Mouse (Mus musculus) hindlimb bud, embryonic 11.5 days (tissue): Measurements from ENCODE around the gene Olfm2.

Source experiments
- DNase-seq: peaks from one replicate; pipeline ENCODE4 v3.0.0-alpha.2; 2012; ENCODE audit warnings: low read depth, low spot score; ENCODE audit errors: extremely low spot score

Olfm2 gene

GRCm38 (mm10) chr9:20746017-20746660 lies at the start of gene Olfm2:
Gene Olfm2, minus strand, starts transcription at chr9:20746349.
- DNase-seq: no peak

GRCm38 (mm10) chr9:20794108-20794806 lies 48.1 kb upstream of the Olfm2 start:
- DNase-seq: no peak

GRCm38 (mm10) chr9:20790345-20790744 lies 44.2 kb upstream of the Olfm2 start:
- no peak for DNase-seq

GRCm38 (mm10) chr9:20789651-20790050 lies 43.5 kb upstream of the Olfm2 start:
- DNase-seq: no peak

- DNase-seq: no peak
Measured at GRCm38 (mm10) chr9:20787992-20788391, 41.8 kb upstream of the Olfm2 start.

GRCm38 (mm10) chr9:20785055-20785454 lies 38.9 kb upstream of the Olfm2 start:
- no peak for DNase-seq

- no peak for DNase-seq
Measured at GRCm38 (mm10) chr9:20781286-20781685, 35.1 kb upstream of the Olfm2 start.

GRCm38 (mm10) chr9:20765274-20765673 lies 19.1 kb upstream of the Olfm2 start:
- no peak for DNase-seq

GRCm38 (mm10) chr9:20763099-20763498 lies 16.9 kb upstream of the Olfm2 start:
- DNase-seq: no peak

GRCm38 (mm10) chr9:20762197-20762961 lies 16.2 kb upstream of the Olfm2 start:
- DNase-seq: no peak

- DNase-seq: no peak
Measured at GRCm38 (mm10) chr9:20761388-20761787, 15.2 kb upstream of the Olfm2 start.

GRCm38 (mm10) chr9:20760813-20761212 lies 14.7 kb upstream of the Olfm2 start:
- DNase-seq: no peak

GRCm38 (mm10) chr9:20758896-20759295 lies 12.7 kb upstream of the Olfm2 start:
- no peak for DNase-seq

- no peak for DNase-seq
Measured at GRCm38 (mm10) chr9:20758243-20758642, 12.1 kb upstream of the Olfm2 start.

GRCm38 (mm10) chr9:20757087-20757955 lies 11.2 kb upstream of the Olfm2 start:
- DNase-seq: peak; percentile 53

- DNase-seq: no peak
Measured at GRCm38 (mm10) chr9:20756081-20756700, 10.0 kb upstream of the Olfm2 start.

- no peak for DNase-seq
Measured at GRCm38 (mm10) chr9:20754335-20754734, 8.2 kb upstream of the Olfm2 start.

- no peak for DNase-seq
Measured at GRCm38 (mm10) chr9:20751477-20752029, 5.4 kb upstream of the Olfm2 start.

GRCm38 (mm10) chr9:20749213-20749612 lies 3.1 kb upstream of the Olfm2 start:
- no peak for DNase-seq

- DNase-seq: no peak
Measured at GRCm38 (mm10) chr9:20748540-20748939, 2.4 kb upstream of the Olfm2 start.
